Mouse (Mus musculus) adrenal gland, postnatal 25 days (tissue): Measurements from ENCODE around the gene Ndufa7. TPM values are rescaled to one million over a fixed set of nuclear protein-coding genes. Genes with fewer than 3 reads are reported as not detected.
A peak's percentile ranks its signal among the peaks of the same experiment; 100 is the strongest.
"Not testable (repeated sequence)": the region's sequence is repeated elsewhere in the genome, so short reads cannot be mapped to it uniquely, and the experiment has no call there.

Source experiments
- DNase-seq: peaks from one replicate; pipeline ENCODE4 v3.0.0; 2021; ENCODE audit warnings: mixed read lengths
- total RNA-seq: library from RNA; stranded (reverse); gene quantifications from 2 replicates; pipeline ENCODE4 v1.2.3, GENCODE M21; 2021

Gene Ndufa7
- total RNA-seq, 1 experiment from 2014 or later: 475 TPM

DNA sequence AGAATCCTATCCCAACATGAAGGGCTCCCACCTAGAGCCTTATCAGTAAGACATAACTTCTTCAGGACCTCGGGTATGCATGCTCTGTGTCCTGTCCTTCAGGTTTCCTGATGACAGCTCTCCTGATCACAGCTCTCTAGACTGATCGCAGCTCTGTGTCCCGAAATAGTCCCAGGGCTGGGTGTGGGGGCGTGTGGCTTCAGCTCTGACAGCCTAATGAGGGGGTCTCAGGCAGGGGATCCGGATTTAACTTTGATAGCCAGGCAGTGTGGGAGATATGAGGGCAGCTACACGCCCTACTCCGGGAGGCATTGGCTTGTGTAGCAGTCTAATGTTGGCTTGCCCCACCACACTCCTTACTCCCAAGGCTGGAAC, 13.2 kb upstream of the Ndufa7 start:
- no peak for DNase-seq

GRCm38 (mm10) chr17:33812475-33812874, 11.9 kb upstream of the Ndufa7 start:
- DNase-seq: no peak

DNA sequence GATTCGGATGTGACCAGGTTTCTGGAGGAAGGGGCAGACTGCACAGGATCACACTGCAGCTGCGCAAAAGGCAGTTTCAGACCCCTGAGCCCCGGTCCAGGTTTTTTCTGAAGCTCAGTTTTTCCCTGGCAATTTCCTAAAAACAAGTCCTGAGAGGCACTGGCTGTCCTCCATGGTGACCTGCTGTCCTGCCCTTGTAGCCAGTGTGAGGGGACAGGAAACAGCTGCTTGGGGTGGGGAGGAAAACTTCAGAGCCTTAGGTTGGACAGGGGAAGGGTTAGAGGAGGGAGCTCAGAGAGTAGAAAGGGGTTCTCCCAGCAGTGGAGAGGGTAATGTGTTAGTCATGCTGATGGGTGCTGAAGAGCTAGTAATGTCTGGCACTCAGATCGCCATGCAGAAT, 11.4 kb upstream of the Ndufa7 start:
- peak; percentile 20 for DNase-seq

DNA sequence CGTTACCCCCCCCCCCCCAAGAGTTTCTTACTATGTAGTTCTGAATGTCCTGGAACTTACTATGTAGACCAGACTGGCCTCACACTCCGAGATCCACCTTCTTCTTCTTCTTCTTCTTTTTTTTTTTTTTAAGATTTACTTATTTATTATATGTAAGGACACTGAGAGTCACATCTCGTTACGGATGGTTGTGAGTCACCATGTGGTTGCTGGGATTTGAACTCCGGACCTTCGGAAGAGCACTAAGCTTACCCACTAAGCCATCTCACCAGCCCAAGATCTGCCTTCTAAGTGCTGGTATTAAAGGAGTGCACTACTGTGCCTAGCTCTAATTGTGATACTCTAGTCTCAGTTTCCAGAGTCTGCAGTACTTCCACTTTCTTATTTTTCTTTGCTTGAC, 9.0 kb upstream of the Ndufa7 start:
- no peak for DNase-seq

DNA sequence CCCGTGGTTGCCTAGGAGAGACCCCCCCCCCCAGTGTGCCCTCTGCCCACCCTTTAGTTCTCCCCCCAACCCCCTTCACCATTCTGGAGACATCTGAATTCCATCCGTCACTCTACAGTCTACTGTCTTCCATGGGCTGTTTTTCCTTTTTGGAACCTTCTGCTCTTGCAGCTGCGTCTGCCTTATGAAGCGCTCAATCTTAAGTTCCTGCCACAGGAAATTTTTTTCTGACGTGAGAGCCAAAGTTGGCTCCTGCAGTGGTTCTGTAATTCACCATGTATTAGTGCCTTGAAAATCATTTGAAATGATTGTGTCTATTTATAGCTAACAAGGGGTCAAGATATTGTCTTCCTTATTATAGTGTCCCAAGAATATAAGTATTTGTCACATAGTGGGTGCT, 7.8 kb upstream of the Ndufa7 start:
- no peak for DNase-seq

GRCm38 (mm10) chr17:33817184-33817968, 7.0 kb upstream of the Ndufa7 start:
- peak; percentile 91 for DNase-seq

- no peak for DNase-seq
Measured at GRCm38 (mm10) chr17:33817969-33818643, 6.3 kb upstream of the Ndufa7 start.

DNA sequence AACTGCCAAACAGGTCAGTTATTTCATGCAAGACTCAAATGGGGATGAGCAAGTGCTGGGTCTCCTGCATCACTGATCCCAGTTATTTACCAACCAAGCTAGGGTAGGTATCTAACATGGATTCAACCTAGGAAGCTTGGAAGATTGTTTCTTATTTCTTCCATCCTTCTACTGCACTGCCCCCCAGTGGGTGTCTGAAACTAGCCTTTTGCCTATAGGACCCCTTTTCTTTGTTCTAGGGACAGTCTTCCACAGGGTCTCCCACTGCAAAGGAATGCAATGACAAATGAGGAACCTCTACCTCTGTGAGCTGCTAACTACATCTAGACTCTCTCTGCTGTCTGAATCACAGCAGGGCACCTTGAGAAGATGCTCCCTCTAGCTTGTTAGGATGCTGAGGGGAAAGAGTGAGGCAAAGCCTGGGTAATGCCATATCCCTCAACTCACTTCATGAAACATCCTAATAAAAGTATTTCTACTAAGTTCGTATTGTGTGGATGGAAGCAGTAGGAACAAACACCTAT, 1.9 kb upstream of the Ndufa7 start:
- no peak for DNase-seq

GRCm38 (mm10) chr17:33823171-33823570, 1.2 kb upstream of the Ndufa7 start:
- DNase-seq: not testable (repeated sequence)

DNA sequence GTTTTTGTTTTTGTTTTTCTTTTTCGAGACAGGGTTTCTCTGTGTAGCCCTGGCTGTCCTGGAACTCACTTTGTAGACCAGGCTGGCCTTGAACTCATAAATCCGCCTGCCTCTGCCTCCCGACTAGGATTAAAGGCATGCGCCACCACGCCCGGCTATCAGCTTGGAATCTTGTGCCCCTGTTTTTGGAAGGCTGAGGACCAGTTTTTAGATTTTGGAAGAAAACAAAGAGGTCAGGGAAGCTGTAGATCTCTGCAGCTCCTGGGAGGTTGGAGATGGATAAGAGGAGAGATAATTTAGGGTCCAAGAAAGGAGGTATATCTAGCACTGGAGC, 592 bp downstream of the Ndufa7 start:
- DNase-seq: not testable (repeated sequence)

DNA sequence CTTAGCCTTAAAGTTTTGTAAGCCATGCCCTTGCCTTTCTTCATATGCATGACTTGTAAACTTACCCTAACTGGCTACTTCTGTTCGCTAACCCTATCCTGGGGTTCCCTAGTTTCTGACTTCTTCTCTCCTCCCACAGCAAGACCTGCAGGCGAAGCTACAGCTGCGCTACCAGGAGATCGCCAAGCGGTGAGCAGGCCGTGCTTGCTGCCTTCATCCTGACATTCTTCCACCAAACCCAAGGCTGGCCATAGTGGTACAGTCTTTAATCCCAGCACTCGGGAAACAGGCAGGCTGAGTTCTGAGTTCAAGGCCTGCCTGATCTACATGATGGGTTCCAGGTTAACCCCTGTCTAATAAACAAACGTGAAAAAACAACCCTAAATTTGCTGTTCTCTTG, 1.1 kb downstream of the Ndufa7 start:
- DNase-seq: no peak

DNA sequence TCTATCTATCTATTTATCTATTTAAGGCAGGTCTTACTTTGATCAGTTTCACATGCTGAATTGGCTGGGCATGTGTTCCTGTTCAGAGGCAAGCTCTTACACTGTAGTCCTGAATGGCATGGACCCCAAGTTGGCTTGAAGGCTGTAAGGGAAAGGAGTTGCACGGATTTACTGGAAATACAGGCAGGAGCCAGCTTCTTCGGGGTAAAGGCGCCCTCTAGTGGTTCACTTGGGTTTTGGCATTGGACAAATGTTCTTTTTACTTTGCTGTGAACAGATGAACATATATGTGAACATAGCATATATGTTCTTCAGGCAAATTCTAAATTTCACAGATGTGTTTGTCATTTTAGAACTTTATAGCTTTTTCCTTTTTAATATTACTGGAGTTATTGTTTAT, 2.5 kb downstream of the Ndufa7 start:
- DNase-seq: peak; percentile 64

DNA sequence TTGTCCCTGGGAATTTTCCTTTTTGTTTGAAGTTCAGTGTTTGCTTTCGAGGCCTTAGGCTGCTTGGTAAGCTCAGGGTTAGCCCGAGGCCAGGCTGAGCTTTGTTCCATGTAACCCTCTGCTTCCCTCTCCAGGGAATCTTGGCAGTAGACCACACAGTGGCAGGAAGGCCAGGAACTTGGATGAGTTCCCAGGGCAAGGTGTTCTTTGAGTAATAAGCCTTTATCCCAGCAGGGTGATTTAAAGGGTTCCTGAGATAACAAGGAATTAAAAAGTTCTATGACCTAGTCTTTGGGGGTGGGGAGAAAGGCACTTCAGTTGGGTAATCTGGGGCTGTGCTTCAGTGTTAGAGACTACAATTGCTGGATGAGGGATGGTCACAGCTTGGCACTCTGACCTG, 4.5 kb downstream of the Ndufa7 start:
- peak; percentile 68 for DNase-seq

DNA sequence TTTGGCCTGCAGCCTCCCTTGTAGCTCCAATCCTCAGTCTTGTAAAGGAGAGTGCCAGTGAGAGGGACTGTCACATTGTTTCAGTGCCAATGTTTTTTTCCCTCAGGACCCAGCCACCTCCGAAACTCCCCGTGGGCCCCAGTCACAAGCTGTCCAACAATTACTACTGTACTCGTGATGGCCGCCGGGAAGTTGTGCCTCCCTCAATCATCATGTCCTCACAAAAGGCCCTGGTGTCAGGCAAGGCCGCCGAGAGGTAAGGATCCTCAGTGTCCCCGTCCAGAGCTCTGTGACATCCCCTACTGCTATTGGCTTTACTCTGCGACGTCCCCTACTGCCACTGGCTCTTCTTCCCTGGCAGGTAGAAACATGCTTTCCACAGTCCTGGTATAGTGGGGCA, 5.2 kb downstream of the Ndufa7 start:
- DNase-seq: no peak

GRCm38 (mm10) chr17:33842966-33843795, 18.8 kb downstream of the Ndufa7 start, which contains the start of gene Cd320:
Cd320 (plus strand) TSS chr17:33843091.
- DNase-seq: peak; percentile 90

DNA sequence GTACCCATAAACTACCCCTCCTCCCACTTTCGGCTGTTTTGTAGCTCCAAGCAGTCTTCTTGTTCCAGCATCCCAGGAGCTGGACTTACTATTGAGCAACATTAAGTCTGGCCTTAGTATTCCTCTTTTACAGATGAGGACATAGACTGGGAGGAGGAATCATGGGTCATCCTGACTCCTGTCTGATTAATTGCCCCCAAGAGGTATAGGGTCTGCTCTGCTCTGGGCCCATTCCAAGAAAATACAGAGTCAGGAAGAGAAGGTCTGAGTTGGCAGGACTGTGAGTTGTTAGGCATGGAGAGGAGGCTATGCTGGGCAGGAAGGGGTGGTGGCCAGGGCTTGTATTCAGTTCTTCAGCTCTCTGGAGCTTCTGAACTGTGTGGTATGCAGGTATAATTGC, 19.8 kb downstream of the Ndufa7 start:
- no peak for DNase-seq

DNA sequence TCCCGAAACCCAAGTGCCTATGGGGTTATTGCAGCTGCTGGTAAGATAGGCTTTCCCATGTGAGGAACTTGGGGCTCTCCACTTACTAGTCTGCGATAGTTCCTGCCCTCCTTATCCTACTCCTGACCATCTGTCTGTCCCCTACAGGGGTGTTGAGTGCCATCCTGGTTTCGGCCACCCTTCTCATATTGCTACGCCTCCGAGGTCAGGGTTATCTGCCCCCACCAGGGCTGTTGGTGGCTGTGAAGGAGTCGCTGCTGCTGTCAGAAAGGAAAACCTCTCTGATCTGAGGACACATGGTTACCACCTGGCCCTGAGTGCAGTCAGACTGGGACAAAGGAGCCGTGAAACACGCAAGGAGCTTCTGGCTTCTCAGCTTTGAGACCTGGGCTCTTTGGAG, 23.8 kb downstream of the Ndufa7 start:
- no peak for DNase-seq

- DNase-seq: no peak
Measured at GRCm38 (mm10) chr17:33851331-33851730, 27.0 kb downstream of the Ndufa7 start.

DNA sequence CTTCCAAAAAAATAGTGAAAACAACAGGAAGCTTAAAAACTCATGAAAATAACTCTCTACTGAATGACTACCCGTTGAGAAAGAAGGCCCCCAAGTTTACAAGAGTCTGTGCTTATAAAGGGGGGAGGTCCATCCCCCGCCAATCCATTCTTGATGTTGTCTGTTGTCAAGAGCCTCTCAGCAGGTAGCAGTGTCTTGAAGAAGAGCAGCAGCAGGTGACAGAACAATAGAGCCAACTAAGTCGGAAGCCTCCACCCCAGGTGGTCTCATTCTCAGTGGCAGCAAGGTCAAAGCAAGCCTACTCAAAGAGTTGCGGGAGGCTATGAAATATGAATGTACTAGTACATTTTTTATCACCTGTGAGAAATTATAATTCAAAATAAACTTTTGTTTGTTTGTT, 33.4 kb downstream of the Ndufa7 start:
- no peak for DNase-seq

- peak; percentile 45 for DNase-seq
Measured at GRCm38 (mm10) chr17:33865330-33866030, 41.1 kb downstream of the Ndufa7 start.

- not testable (repeated sequence) for DNase-seq
Measured at GRCm38 (mm10) chr17:33873537-33873936, 49.2 kb downstream of the Ndufa7 start, which contains the start of gene Gm7029. Gm7029 (plus strand) TSS chr17:33873837.

DNA sequence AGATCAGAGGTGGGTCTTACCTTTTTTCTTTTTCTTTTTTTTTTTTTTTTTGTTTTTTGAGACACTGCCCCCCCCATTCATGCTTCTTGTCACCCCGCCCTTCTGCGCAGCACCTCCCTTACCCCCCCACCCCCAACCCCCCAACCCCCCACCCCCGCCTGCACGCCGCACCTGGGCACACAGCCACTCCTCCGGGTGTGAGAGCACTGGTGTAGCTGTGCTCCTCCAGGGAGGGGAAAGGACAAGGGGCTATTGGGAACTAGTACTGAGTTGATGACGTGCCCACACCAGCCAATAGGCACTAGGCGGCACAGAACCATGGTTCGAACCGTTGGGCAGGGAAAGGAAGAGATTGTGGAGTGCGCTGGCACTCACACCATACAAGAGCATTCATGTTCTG, 50.0 kb downstream of the Ndufa7 start:
- peak; percentile 8 for DNase-seq
